Mouse (Mus musculus) lung, postnatal 0 days (tissue): ENCODE results near the gene Ccdc28a. TPM values are rescaled to one million over a fixed set of nuclear protein-coding genes. Genes with fewer than 3 reads are reported as not detected.

Experiments
- ATAC-seq: fragments of 200-750 bp; cut with Nextera tagmentation; 2 replicates; pipeline ENCODE4 v1.8.0; 2017; ENCODE audit warnings: moderate library complexity
- DNase-seq: peaks from one replicate; pipeline ENCODE4 v3.0.0-alpha.2; 2016; ENCODE audit warnings: low spot score
- H3K27ac ChIP-seq: fragments of 300-500 bp; sonication (generic); 2 replicates; pipeline ENCODE4 v1.5.1; 2014; ENCODE audit warnings: antibody characterized with exemption, mild to moderate bottlenecking, low read length, mixed read lengths
- H3K27me3 ChIP-seq: fragments of 300-500 bp; sonication (generic); replicated peaks from 2 replicates; pipeline ENCODE4 v1.6.1; 2014; ENCODE audit warnings: low read length, mixed read lengths; ENCODE audit not compliant: insufficient read depth
- H3K36me3 ChIP-seq: fragments of 300-500 bp; sonication (generic); 2 replicates; pipeline ENCODE4 v1.6.1; 2014; ENCODE audit warnings: low read length, mixed read lengths; ENCODE audit not compliant: insufficient read depth
- H3K4me1 ChIP-seq: fragments of 300-500 bp; sonication (generic); 2 replicates; pipeline ENCODE4 v1.6.1; 2014; ENCODE audit warnings: antibody characterized with exemption, low read depth, low read length, mixed read lengths; ENCODE audit not compliant: insufficient read depth
- H3K4me2 ChIP-seq: fragments of 300-500 bp; sonication (generic); replicated peaks from 2 replicates; pipeline ENCODE4 v1.6.1; 2014; ENCODE audit warnings: low read depth, mild to moderate bottlenecking, low read length, moderate library complexity, mixed read lengths
- H3K4me3 ChIP-seq: fragments of 300-500 bp; sonication (generic); 2 replicates; pipeline ENCODE4 v1.5.1; 2014; ENCODE audit warnings: low read depth, low read length
- H3K9ac ChIP-seq: fragments of 300-500 bp; sonication (generic); replicated peaks from 2 replicates; pipeline ENCODE4 v1.6.1; 2014; ENCODE audit warnings: low read depth, mild to moderate bottlenecking
- H3K9me3 ChIP-seq: fragments of 300-500 bp; sonication (generic); 2 replicates; pipeline ENCODE4 v1.6.1; 2016; ENCODE audit warnings: low read length, mixed read lengths
- CTCF ChIP-seq: IDR thresholded peaks from 2 replicates; pipeline ENCODE4 v1.5.1; 2016; ENCODE audit warnings: antibody characterized with exemption, mild to moderate bottlenecking
- EP300 ChIP-seq: IDR thresholded peaks from 2 replicates; pipeline ENCODE4 v1.6.1; 2016; ENCODE audit warnings: antibody characterized with exemption, mild to moderate bottlenecking, control low read depth
- WGBS: fragments of 180-500 bp; shearing (Covaris S2); extraction: QIAGEN DNeasy Blood & Tissue Kit; methylation state at CpG from one replicate; pipeline ENCODE4 v1.1.7; 2014; 5-methylcytosine and 5-hydroxymethylcytosine counted together
- polyA plus RNA-seq: library from polyadenylated mRNA; unstranded; fragments of >200 nt; fragmentation: Nextera tagmentation; extraction: Ambion mirVana; gene quantifications from 2 replicates; pipeline ENCODE4 v1.2.1, GENCODE M21; 2015

Ccdc28a gene
- polyA plus RNA-seq, 1 experiment from 2014 or later = 10.6 TPM

- WGBS = 79% methylated on average over 5 of the region's 5 CpGs
- H3K27me3 ChIP-seq = no peaks in the 10 kb centered on the region
- no peak overlapping the region for H3K4me2 ChIP-seq
- no peak overlapping the region for H3K9ac ChIP-seq
- peaks cover 5% of the 10 kb centered on the region; the same call in 1 of the 2 replicates for H3K4me1 ChIP-seq
- no peak for DNase-seq
- no peak overlapping the region for H3K4me3 ChIP-seq
- no peak for ATAC-seq
- no peaks in the 10 kb centered on the region for H3K36me3 ChIP-seq
- H3K9me3 ChIP-seq = no peaks in the 10 kb centered on the region
- no peak for TF ChIP-seq EP300
- TF ChIP-seq CTCF = peak; percentile 6; the same call in 1 of the 2 replicates
- H3K27ac ChIP-seq = no peak overlapping the region
Observed at GRCm38 (mm10) chr10:18236328-18236927, 1.6 kb upstream of the Ccdc28a start.

- Histone ChIP-seq H3K4me2 (peak overlapping the region; percentile 74), H3K27ac (no peak overlapping the region), H3K4me1 (peaks cover 5% of the 10 kb centered on the region; the same call in 1 of the 2 replicates), H3K9me3 (no peaks in the 10 kb centered on the region), H3K4me3 (peak overlapping the region; percentile 88), H3K36me3 (no peaks in the 10 kb centered on the region), H3K27me3 (no peaks in the 10 kb centered on the region), H3K9ac (no peak overlapping the region)
- 15% methylated on average over 14 of the region's 14 CpGs for WGBS
- peak; percentile 6; the same call in 1 of the 2 replicates for ATAC-seq
- TF ChIP-seq EP300 (no peak), CTCF (no peak)
- DNase-seq = no peak
Observed at GRCm38 (mm10) chr10:18235402-18235747, 577 bp upstream of the Ccdc28a start.

GRCm38 (mm10) chr10:18233891-18234290, 907 bp downstream of the Ccdc28a start:
- no peak overlapping the region for H3K27ac ChIP-seq
- H3K4me3 ChIP-seq = no peak overlapping the region
- no peak for DNase-seq
- peak; percentile 23; the same call in 1 of the 2 replicates for TF ChIP-seq CTCF
- no peak for TF ChIP-seq EP300
- no peaks in the 10 kb centered on the region for H3K9me3 ChIP-seq
- no peaks in the 10 kb centered on the region for H3K27me3 ChIP-seq
- H3K4me2 ChIP-seq = no peak overlapping the region
- 44% methylated on average over 3 of the region's 3 CpGs for WGBS
- no peak for ATAC-seq
- H3K36me3 ChIP-seq = no peaks in the 10 kb centered on the region
- H3K4me1 ChIP-seq = peaks cover 5% of the 10 kb centered on the region; the same call in 1 of the 2 replicates
- H3K9ac ChIP-seq = no peak overlapping the region

GRCm38 (mm10) chr10:18224386-18224785, 10.4 kb downstream of the Ccdc28a start:
- ATAC-seq = no peak

GRCm38 (mm10) chr10:18219351-18219750, 15.4 kb downstream of the Ccdc28a start:
- H3K9me3 ChIP-seq = no peaks in the 10 kb centered on the region
- H3K36me3 ChIP-seq = no peaks in the 10 kb centered on the region
- no peak overlapping the region for H3K9ac ChIP-seq
- H3K4me2 ChIP-seq = no peak overlapping the region
- TF ChIP-seq EP300 (no peak), CTCF (no peak)
- WGBS = 81% methylated on average over 10 of the region's 10 CpGs
- DNase-seq = no peak
- H3K27ac ChIP-seq = no peak overlapping the region
- ATAC-seq = no peak
- H3K4me1 ChIP-seq = no peaks in the 10 kb centered on the region
- no peaks in the 10 kb centered on the region for H3K27me3 ChIP-seq
- H3K4me3 ChIP-seq = no peak overlapping the region

More at GRCm38 (mm10) chr10:18224386-18224785, 10.4 kb downstream of the Ccdc28a start:
- 88% methylated on average over 3 of the region's 3 CpGs for WGBS
- Histone ChIP-seq H3K27ac (no peak overlapping the region), H3K4me1 (no peaks in the 10 kb centered on the region), H3K9ac (no peak overlapping the region), H3K27me3 (no peaks in the 10 kb centered on the region), H3K36me3 (no peaks in the 10 kb centered on the region), H3K9me3 (no peaks in the 10 kb centered on the region), H3K4me3 (no peak overlapping the region), H3K4me2 (no peak overlapping the region)
- no peak for DNase-seq
- TF ChIP-seq EP300 = no peak
- no peak for TF ChIP-seq CTCF

- DNase-seq = no peak
- no peaks in the 10 kb centered on the region for H3K27me3 ChIP-seq
- H3K9ac ChIP-seq = no peak overlapping the region
- 66% methylated on average over 5 of the region's 5 CpGs for WGBS
- 0 out of 2 replicates have a peak, but pooled peaks cover 5% of the 10 kb centered on the region for H3K4me1 ChIP-seq
- ATAC-seq = no peak; the same call in 1 of the 2 replicates
- H3K9me3 ChIP-seq = no peaks in the 10 kb centered on the region
- TF ChIP-seq CTCF (no peak), EP300 (no peak)
- no peaks in the 10 kb centered on the region for H3K36me3 ChIP-seq
- no peak overlapping the region for H3K27ac ChIP-seq
- no peak overlapping the region for H3K4me3 ChIP-seq
- no peak overlapping the region for H3K4me2 ChIP-seq
Observed at GRCm38 (mm10) chr10:18214124-18214523, 20.7 kb downstream of the Ccdc28a start.
